Mouse (Mus musculus) monocyte, adult 2 months (primary cell): ENCODE results near the gene Vmn1r28.
"Not testable (repeated sequence)": the region's sequence is repeated elsewhere in the genome, so short reads cannot be mapped to it uniquely, and the experiment has no call there.

ENCODE experiments used
- DNase-seq, 2 experiments: peaks; one replicate each; pipeline ENCODE4 v3.0.0; 2022; ENCODE audit warnings: low spot score in 2 of 2, low read depth in 1 of 2

Gene Vmn1r28

DNA sequence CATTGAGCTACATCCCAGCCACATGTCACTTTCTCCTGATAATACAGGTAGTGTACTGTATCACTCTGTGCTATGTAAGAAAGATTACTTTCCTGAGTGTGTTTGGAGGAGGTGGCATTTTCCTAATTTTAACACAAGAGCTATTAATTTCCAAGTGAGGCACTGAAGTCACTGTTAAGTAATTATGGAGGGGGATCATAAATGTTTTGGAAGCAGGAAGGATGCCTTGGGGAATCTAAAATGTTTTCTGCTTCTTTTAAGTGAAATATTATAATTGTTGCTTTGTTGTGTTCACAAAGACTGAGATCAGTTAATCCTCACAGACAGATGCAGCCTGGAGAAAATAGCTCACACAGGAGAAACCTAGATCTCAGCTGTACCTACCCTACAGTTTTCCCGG lies at the start of gene Vmn1r28:
Gene Vmn1r28 (plus strand): TSS at position 301 of the 400 bp plus-strand sequence.
- DNase-seq, result no peak

DNA sequence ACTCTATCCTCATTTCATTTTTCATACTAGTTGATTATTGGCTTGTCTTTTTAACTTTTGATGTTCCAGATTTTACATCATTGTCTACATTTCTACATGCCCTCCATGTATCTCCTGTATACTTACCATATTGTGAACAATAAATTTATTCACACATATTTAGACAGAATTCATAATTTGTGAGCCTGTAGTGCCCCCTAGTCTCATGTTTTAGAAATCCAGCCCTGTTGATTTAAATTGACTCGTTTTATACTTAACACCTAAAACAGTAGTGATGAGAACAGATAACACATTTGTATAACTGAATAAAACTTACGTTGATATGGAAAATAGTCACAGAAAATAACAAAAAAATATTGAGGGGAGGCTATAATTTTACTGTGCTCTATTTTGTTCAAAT lies 45.7 kb upstream of the Vmn1r28 start:
- DNase-seq, result no peak

- no peak for DNase-seq
These were observed 43.1 kb upstream of the Vmn1r28 start, which contains the start of gene Vmn1r27 for GRCm38 (mm10) chr6:58218721-58219120. Vmn1r27 (minus strand) TSS chr6:58218821.

DNA sequence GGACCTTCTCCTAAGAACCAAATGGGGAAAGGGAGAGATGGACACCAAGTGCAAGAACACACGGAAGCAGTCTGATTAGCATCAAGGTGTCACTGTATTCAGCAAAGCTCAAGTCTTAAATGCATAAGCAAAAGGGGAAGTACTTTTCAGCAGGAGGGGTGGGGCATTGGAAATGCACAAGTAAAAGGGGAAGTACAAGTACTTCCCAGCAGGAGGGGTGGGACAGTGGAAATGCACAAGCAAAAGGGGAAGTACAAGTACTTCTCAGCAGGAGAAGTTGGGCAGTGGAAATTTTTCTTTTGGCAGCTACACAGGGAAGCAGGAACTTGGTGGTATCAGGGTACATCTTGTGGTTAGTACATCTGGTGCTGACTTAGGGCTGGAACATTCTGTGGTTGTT lies 17.8 kb downstream of the Vmn1r28 start:
- not testable (repeated sequence) for DNase-seq

- no peak for DNase-seq
These were observed 30.4 kb downstream of the Vmn1r28 start for GRCm38 (mm10) chr6:58292201-58292600.

DNA sequence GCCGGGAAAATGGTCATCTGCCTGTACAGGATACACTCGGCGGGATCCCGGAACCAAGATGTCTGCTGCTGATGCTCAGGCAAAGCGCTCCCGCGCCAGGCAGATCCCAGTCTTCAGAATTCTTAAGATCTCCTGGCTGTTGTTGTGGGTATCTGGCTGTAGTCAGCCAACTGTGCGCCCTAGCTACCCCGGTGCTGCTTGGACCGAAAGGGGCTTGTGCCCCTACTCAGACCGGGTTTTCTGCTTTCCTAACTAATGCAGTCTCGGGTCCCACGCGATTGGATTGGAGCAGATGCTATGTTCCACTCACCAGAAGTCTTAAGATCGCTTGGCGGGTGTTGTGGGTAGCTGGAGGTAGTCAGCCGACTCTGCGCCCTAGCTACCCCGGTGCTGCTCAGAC lies 36.7 kb downstream of the Vmn1r28 start:
- DNase-seq, result not testable (repeated sequence)

DNA sequence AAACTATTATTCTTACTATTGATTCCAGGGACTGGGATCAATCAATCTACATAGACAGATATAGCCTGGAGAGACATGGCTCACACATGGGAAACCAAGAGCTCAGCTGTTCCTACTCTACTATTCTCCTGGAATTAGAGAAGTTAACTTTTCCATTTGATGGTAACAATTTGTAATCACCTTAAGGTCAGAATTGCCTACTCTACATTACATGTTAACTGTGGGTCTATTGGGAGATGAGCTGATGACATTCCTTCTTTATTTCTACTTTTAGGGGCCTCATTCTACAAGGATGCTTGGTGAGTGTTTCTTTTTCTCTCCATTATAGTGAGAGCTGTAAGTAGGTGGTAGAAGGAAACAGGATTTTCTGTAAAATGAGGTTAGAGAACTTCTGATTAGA lies 39.4 kb downstream of the Vmn1r28 start, which contains the start of gene Vmn1r29:
Gene Vmn1r29 (plus strand): TSS at position 301 of the 400 bp plus-strand sequence.
- DNase-seq, result no peak
